Mouse (Mus musculus) kidney, postnatal 0 days (tissue): ENCODE measurements at regions not wholly inside any gene's neighbourhood (a gene's known extent, or its start where the extent isn't known, plus 50 kb on each side); places are given as distances from the start of the nearest gene placed in this dataset.

Experiments used
- ATAC-seq: fragments of 200-750 bp; cut with Nextera tagmentation; replicated peaks from 2 replicates; pipeline ENCODE4 v1.8.0; 2017; ENCODE audit warnings: low read depth, moderate number of reproducible peaks, moderate TSS enrichment, moderate library complexity; ENCODE audit not compliant: low FRiP score
- DNase-seq: peaks from one replicate; pipeline ENCODE4 v3.0.0-alpha.2; 2016; ENCODE audit warnings: low spot score
- H3K27ac ChIP-seq: fragments of 300-500 bp; sonication (generic); 2 replicates; pipeline ENCODE4 v1.5.1; 2014; ENCODE audit warnings: mild to moderate bottlenecking
- H3K27me3 ChIP-seq: fragments of 300-500 bp; sonication (generic); 2 replicates; pipeline ENCODE4 v1.6.1; 2014; ENCODE audit warnings: low read length, mixed read lengths; ENCODE audit not compliant: insufficient read depth
- H3K36me3 ChIP-seq: fragments of 300-500 bp; sonication (generic); 2 replicates; pipeline ENCODE4 v1.6.1; 2014; ENCODE audit warnings: low read length, mixed read lengths; ENCODE audit not compliant: insufficient read depth
- H3K4me1 ChIP-seq: fragments of 300-500 bp; sonication (generic); replicated peaks from 2 replicates; pipeline ENCODE4 v1.6.1; 2014; ENCODE audit warnings: antibody characterized with exemption, low read length, mixed read lengths; ENCODE audit not compliant: insufficient read depth
- H3K4me2 ChIP-seq: fragments of 300-500 bp; sonication (generic); 2 replicates; pipeline ENCODE4 v1.6.1; 2014; ENCODE audit warnings: mild to moderate bottlenecking, low read length, moderate library complexity, mixed read lengths
- H3K4me3 ChIP-seq: fragments of 300-500 bp; sonication (generic); replicated peaks from 2 replicates; pipeline ENCODE4 v1.5.1; 2014; ENCODE audit warnings: low read depth, low read length
- H3K9ac ChIP-seq: fragments of 300-500 bp; sonication (generic); 2 replicates; pipeline ENCODE4 v1.6.1; 2014; ENCODE audit warnings: low read depth, low read length
- H3K9me3 ChIP-seq: fragments of 300-500 bp; sonication (generic); replicated peaks from 2 replicates; pipeline ENCODE4 v1.6.1; 2016; ENCODE audit warnings: low read length, inconsistent platforms, mixed read lengths
- CTCF ChIP-seq: IDR thresholded peaks from 2 replicates; pipeline ENCODE4 v1.5.1; 2016; ENCODE audit warnings: antibody characterized with exemption, low read depth, mild to moderate bottlenecking, moderate library complexity
- WGBS: fragments of 180-500 bp; shearing (Covaris S2); extraction: QIAGEN DNeasy Blood & Tissue Kit; methylation state at CpG from one replicate; pipeline ENCODE4 v1.1.7; 2014; 5-methylcytosine and 5-hydroxymethylcytosine counted together

- Histone ChIP-seq H3K4me2 (no peak overlapping the region), H3K9me3 (no peaks in the 10 kb centered on the region), H3K4me1 (no peaks in the 10 kb centered on the region), H3K9ac (no peak overlapping the region), H3K36me3 (no peaks in the 10 kb centered on the region), H3K4me3 (no peak overlapping the region), H3K27ac (no peak overlapping the region), H3K27me3 (no peaks in the 10 kb centered on the region)
- TF ChIP-seq CTCF = no peak
- DNase-seq (no peak), ATAC-seq (no peak)
- 98% methylated on average over 3 of the region's 3 CpGs for WGBS
Observed at GRCm38 (mm10) chr6:78228883-78229282, 141.6 kb upstream of the Reg3b start.

GRCm38 (mm10) chr6:78244404-78244803 lies 126.1 kb upstream of the Reg3b start:
- Histone ChIP-seq H3K36me3 (no peaks in the 10 kb centered on the region), H3K9me3 (no peaks in the 10 kb centered on the region), H3K27me3 (no peaks in the 10 kb centered on the region), H3K4me3 (no peak overlapping the region), H3K4me1 (no peaks in the 10 kb centered on the region), H3K4me2 (no peak overlapping the region), H3K9ac (no peak overlapping the region), H3K27ac (no peak overlapping the region)
- no peak for TF ChIP-seq CTCF
- no peak for DNase-seq
- ATAC-seq = no peak
- WGBS = 69% methylated on average over 1 of the region's 1 CpGs

GRCm38 (mm10) chr6:78245010-78245409 lies 125.4 kb upstream of the Reg3b start:
- no peak for ATAC-seq
- no peak for TF ChIP-seq CTCF

GRCm38 (mm10) chr6:78250053-78250452 lies 120.4 kb upstream of the Reg3b start:
- DNase-seq (no peak), ATAC-seq (no peak)
- H3K27ac ChIP-seq = no peak overlapping the region
- no peaks in the 10 kb centered on the region for H3K27me3 ChIP-seq
- H3K9me3 ChIP-seq = no peaks in the 10 kb centered on the region
- no peak overlapping the region for H3K9ac ChIP-seq
- H3K4me2 ChIP-seq = no peak overlapping the region
- WGBS = 46% methylated on average over 1 of the region's 1 CpGs
- no peak for TF ChIP-seq CTCF
- no peaks in the 10 kb centered on the region for H3K36me3 ChIP-seq
- H3K4me1 ChIP-seq = no peaks in the 10 kb centered on the region
- no peak overlapping the region for H3K4me3 ChIP-seq

More at GRCm38 (mm10) chr6:78245010-78245409, 125.4 kb upstream of the Reg3b start:
- no peaks in the 10 kb centered on the region for H3K27me3 ChIP-seq
- H3K4me3 ChIP-seq = no peak overlapping the region
- 88% methylated on average over 1 of the region's 1 CpGs for whole genome bisulfite sequencing
- no peak overlapping the region for H3K27ac ChIP-seq
- no peaks in the 10 kb centered on the region for H3K9me3 ChIP-seq
- no peaks in the 10 kb centered on the region for H3K36me3 ChIP-seq
- H3K9ac ChIP-seq = no peak overlapping the region
- H3K4me2 ChIP-seq = no peak overlapping the region
- DNase-seq = no peak
- H3K4me1 ChIP-seq = no peaks in the 10 kb centered on the region

GRCm38 (mm10) chr6:78250541-78250940 lies 119.9 kb upstream of the Reg3b start:
- Histone ChIP-seq H3K4me3 (no peak overlapping the region), H3K27me3 (no peaks in the 10 kb centered on the region), H3K9ac (no peak overlapping the region), H3K9me3 (no peaks in the 10 kb centered on the region), H3K4me1 (no peaks in the 10 kb centered on the region), H3K27ac (no peak overlapping the region), H3K4me2 (no peak overlapping the region), H3K36me3 (no peaks in the 10 kb centered on the region)
- DNase-seq (no peak), ATAC-seq (no peak)
- 38% methylated on average over 2 of the region's 2 CpGs for WGBS
- TF ChIP-seq CTCF = no peak

GRCm38 (mm10) chr6:78271879-78272546 lies 98.4 kb upstream of the Reg3b start:
- H3K4me2 ChIP-seq = no peak overlapping the region
- H3K4me1 ChIP-seq = no peaks in the 10 kb centered on the region
- TF ChIP-seq CTCF = no peak
- ATAC-seq (no peak), DNase-seq (peak; percentile 9)
- no peaks in the 10 kb centered on the region for H3K36me3 ChIP-seq
- H3K4me3 ChIP-seq = no peak overlapping the region
- H3K9me3 ChIP-seq = no peaks in the 10 kb centered on the region
- no peaks in the 10 kb centered on the region for H3K27me3 ChIP-seq
- H3K27ac ChIP-seq = no peak overlapping the region
- no peak overlapping the region for H3K9ac ChIP-seq
- WGBS = 54% methylated on average over 3 of the region's 3 CpGs
